Mouse (Mus musculus) intestine, embryonic 16.5 days (tissue): ENCODE measurements around the gene Tead4. TPM values are rescaled to one million over a fixed set of nuclear protein-coding genes. Genes with fewer than 3 reads are reported as not detected.

Experiments
- ATAC-seq: fragments of 200-750 bp; cut with Nextera tagmentation; 2 replicates; pipeline ENCODE4 v1.8.0; 2017; ENCODE audit warnings: moderate TSS enrichment, moderate library complexity
- H3K27ac ChIP-seq: fragments of 300-500 bp; sonication (generic); 2 replicates; pipeline ENCODE4 v1.5.1; 2014; ENCODE audit warnings: mild to moderate bottlenecking, low read length
- H3K27me3 ChIP-seq: fragments of 300-500 bp; sonication (generic); replicated peaks from 2 replicates; pipeline ENCODE4 v1.6.1; 2014; ENCODE audit warnings: low read length, control low read depth, mixed read lengths; ENCODE audit not compliant: control insufficient read depth, insufficient read depth
- H3K36me3 ChIP-seq: fragments of 300-500 bp; sonication (generic); 2 replicates; pipeline ENCODE4 v1.6.1; 2014; ENCODE audit warnings: low read length, control low read depth; ENCODE audit not compliant: control insufficient read depth, insufficient read depth
- H3K4me1 ChIP-seq: fragments of 300-500 bp; sonication (generic); 2 replicates; pipeline ENCODE4 v1.6.1; 2014; ENCODE audit warnings: low read length, control low read depth, mixed read lengths; ENCODE audit not compliant: control insufficient read depth, insufficient read depth
- H3K4me2 ChIP-seq: fragments of 300-500 bp; sonication (generic); 2 replicates; pipeline ENCODE4 v1.6.1; 2014; ENCODE audit warnings: low read depth, low read length, control low read depth
- H3K4me3 ChIP-seq: fragments of 300-500 bp; sonication (generic); 2 replicates; pipeline ENCODE4 v1.5.1; 2014; ENCODE audit warnings: mild to moderate bottlenecking, low read length
- H3K9ac ChIP-seq: fragments of 300-500 bp; sonication (generic); 2 replicates; pipeline ENCODE4 v1.6.1; 2014; ENCODE audit warnings: low read depth, low read length
- H3K9me3 ChIP-seq: fragments of 300-500 bp; sonication (generic); 2 replicates; pipeline ENCODE4 v1.6.1; 2016; ENCODE audit warnings: low read length, control low read depth; ENCODE audit not compliant: control insufficient read depth
- WGBS: fragments of 180-500 bp; shearing (Covaris S2); extraction: QIAGEN DNeasy Blood & Tissue Kit; methylation state at CpG from one replicate; pipeline ENCODE4 v1.1.7; 2014; 5-methylcytosine and 5-hydroxymethylcytosine counted together
- polyA plus RNA-seq: library from polyadenylated mRNA; unstranded; fragments of >200 nt; fragmentation: Nextera tagmentation; extraction: Ambion mirVana; gene quantifications from 2 replicates; pipeline ENCODE4 v1.2.1, GENCODE M21; 2015

The Tead4 gene
- polyA plus RNA-seq, 1 experiment from 2014 or later = 2.3 TPM

- Histone ChIP-seq H3K4me1 (no peaks in the 10 kb centered on the region), H3K36me3 (no peaks in the 10 kb centered on the region), H3K27ac (no peak overlapping the region), H3K4me2 (no peak overlapping the region), H3K4me3 (no peak overlapping the region), H3K27me3 (no peaks in the 10 kb centered on the region), H3K9ac (no peak overlapping the region), H3K9me3 (no peaks in the 10 kb centered on the region)
- 89% methylated on average over 3 of the region's 3 CpGs for WGBS
- no peak for ATAC-seq
These were observed 41.4 kb downstream of the Tead4 start for GRCm38 (mm10) chr6:128259252-128259651.

GRCm38 (mm10) chr6:128255941-128256340 lies 44.7 kb downstream of the Tead4 start:
- H3K9me3 ChIP-seq = no peaks in the 10 kb centered on the region
- H3K4me2 ChIP-seq = no peak overlapping the region
- no peaks in the 10 kb centered on the region for H3K4me1 ChIP-seq
- H3K9ac ChIP-seq = no peak overlapping the region
- no peak overlapping the region for H3K27ac ChIP-seq
- ATAC-seq = peak; percentile 19
- no peaks in the 10 kb centered on the region for H3K27me3 ChIP-seq
- no peak overlapping the region for H3K4me3 ChIP-seq
- WGBS = 54% methylated on average over 2 of the region's 2 CpGs
- no peaks in the 10 kb centered on the region for H3K36me3 ChIP-seq

GRCm38 (mm10) chr6:128255292-128255691 lies 45.3 kb downstream of the Tead4 start:
- Histone ChIP-seq H3K4me1 (no peaks in the 10 kb centered on the region), H3K9me3 (no peaks in the 10 kb centered on the region), H3K27me3 (no peaks in the 10 kb centered on the region), H3K27ac (no peak overlapping the region), H3K36me3 (no peaks in the 10 kb centered on the region), H3K4me3 (no peak overlapping the region), H3K4me2 (no peak overlapping the region), H3K9ac (no peak overlapping the region)
- peak; percentile 77 for ATAC-seq
- WGBS = 68% methylated on average over 4 of the region's 4 CpGs

DNA sequence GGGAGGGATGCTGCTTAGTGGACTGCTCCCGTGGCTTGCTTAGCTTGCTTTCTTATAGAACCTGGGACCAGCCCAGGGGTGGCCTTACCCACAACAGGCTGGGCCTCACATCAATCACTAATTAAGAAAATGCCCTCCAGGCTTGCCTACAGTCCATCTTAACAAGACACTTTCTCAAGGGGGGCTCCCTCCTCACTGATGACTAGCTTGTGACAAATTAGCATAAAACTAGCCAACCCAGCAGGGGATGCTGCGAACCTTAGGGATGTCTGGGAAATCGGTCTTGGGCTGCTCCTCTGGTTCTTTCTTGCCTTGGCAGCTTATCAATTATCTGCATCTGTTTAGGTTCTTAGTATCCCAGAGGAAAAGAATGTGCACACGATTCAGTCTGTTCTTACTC lies 46.1 kb downstream of the Tead4 start:
- WGBS = 68% methylated on average over 4 of the region's 4 CpGs
- Histone ChIP-seq H3K27ac (no peak overlapping the region), H3K4me2 (no peak overlapping the region), H3K4me3 (no peak overlapping the region), H3K9me3 (no peaks in the 10 kb centered on the region), H3K4me1 (no peaks in the 10 kb centered on the region), H3K27me3 (no peaks in the 10 kb centered on the region), H3K36me3 (no peaks in the 10 kb centered on the region), H3K9ac (no peak overlapping the region)
- no peak for ATAC-seq

- Histone ChIP-seq H3K27me3 (no peaks in the 10 kb centered on the region), H3K9ac (no peak overlapping the region), H3K36me3 (no peaks in the 10 kb centered on the region), H3K9me3 (no peaks in the 10 kb centered on the region), H3K4me1 (no peaks in the 10 kb centered on the region), H3K4me3 (no peak overlapping the region), H3K4me2 (no peak overlapping the region), H3K27ac (no peak overlapping the region)
- no peak for ATAC-seq
- WGBS = 76% methylated on average over 2 of the region's 2 CpGs
These were observed 47.5 kb downstream of the Tead4 start for GRCm38 (mm10) chr6:128253111-128253510.

GRCm38 (mm10) chr6:128250596-128250995 lies 50.0 kb downstream of the Tead4 start:
- Histone ChIP-seq H3K27ac (no peak overlapping the region), H3K4me2 (no peak overlapping the region), H3K4me3 (no peak overlapping the region), H3K27me3 (no peaks in the 10 kb centered on the region), H3K9me3 (no peaks in the 10 kb centered on the region), H3K4me1 (no peaks in the 10 kb centered on the region), H3K36me3 (no peaks in the 10 kb centered on the region), H3K9ac (no peak overlapping the region)
- ATAC-seq = no peak
- WGBS = 74% methylated on average over 5 of the region's 5 CpGs

DNA sequence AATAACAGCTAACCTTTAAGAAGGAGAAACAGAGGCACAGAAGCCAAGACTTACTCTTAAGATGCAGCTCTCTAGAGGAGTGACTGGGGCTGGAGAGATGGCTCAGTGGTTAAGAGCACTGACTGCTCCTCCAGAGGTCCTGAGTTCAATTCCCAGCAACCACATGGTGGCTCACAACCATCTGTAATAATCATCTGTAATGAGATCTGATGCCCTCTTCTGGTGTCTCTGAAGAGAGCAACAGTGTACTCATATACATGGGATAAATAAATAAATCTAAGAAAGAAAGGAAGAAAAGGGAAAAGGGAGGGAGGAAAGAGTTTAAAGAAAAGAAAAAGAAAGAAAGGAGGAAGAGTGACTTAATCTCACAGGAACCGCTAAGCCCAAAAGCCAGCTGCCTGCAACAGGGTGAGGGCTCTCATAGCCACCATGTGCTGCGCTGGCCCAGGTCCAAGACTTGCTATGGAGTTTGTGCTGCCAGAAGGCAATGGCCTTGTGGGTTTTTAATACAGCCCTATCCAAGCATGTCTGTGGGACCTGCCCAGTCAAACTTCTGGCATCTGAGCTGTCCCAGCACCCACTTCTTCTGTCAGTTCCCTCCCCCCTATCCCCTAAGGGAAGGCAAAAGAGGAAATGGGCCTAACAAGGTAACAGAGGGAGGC lies 63.4 kb downstream of the Tead4 start:
- Histone ChIP-seq H3K36me3 (no peaks in the 10 kb centered on the region), H3K4me2 (no peak overlapping the region), H3K9me3 (no peaks in the 10 kb centered on the region), H3K27ac (no peak overlapping the region), H3K9ac (no peak overlapping the region), H3K4me3 (no peak overlapping the region), H3K27me3 (no peaks in the 10 kb centered on the region), H3K4me1 (no peaks in the 10 kb centered on the region)
- peak; percentile 40; the same call in 1 of the 2 replicates for ATAC-seq
- 67% methylated on average over 2 of the region's 2 CpGs for WGBS

DNA sequence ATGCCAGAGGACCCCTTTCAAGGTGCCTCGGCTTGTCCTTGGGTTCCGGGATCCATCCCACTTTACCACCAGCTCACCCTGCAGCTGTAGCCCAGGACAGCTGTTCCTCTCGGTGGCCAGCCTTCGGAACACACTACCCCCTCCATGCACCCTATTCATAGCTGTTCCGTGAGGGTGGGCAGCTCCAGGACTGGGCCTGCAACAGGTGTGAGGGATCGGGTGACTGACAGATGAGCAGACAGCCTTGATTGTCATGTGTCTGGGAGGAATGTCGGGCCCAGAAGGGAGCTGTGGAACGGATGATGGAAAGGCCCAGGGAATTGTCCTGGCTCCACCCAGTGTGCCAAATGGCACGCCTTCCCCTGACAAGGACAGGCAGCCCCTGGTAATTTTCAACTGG lies 64.0 kb downstream of the Tead4 start:
- no peaks in the 10 kb centered on the region for H3K9me3 ChIP-seq
- no peaks in the 10 kb centered on the region for H3K36me3 ChIP-seq
- WGBS = 78% methylated on average over 9 of the region's 9 CpGs
- no peak overlapping the region for H3K4me2 ChIP-seq
- ATAC-seq = no peak
- no peak overlapping the region for H3K4me3 ChIP-seq
- H3K9ac ChIP-seq = no peak overlapping the region
- no peak overlapping the region for H3K27ac ChIP-seq
- H3K4me1 ChIP-seq = no peaks in the 10 kb centered on the region
- H3K27me3 ChIP-seq = no peaks in the 10 kb centered on the region

GRCm38 (mm10) chr6:128234206-128234605 lies 66.4 kb downstream of the Tead4 start:
- Histone ChIP-seq H3K36me3 (no peaks in the 10 kb centered on the region), H3K4me1 (no peaks in the 10 kb centered on the region), H3K4me2 (no peak overlapping the region), H3K27ac (no peak overlapping the region), H3K9ac (no peak overlapping the region), H3K9me3 (no peaks in the 10 kb centered on the region), H3K27me3 (no peaks in the 10 kb centered on the region), H3K4me3 (no peak overlapping the region)
- ATAC-seq = peak; percentile 59
- 29% methylated on average over 5 of the region's 5 CpGs for WGBS

GRCm38 (mm10) chr6:128232216-128232615 lies 68.4 kb downstream of the Tead4 start:
- Histone ChIP-seq H3K27ac (no peak overlapping the region), H3K9me3 (no peaks in the 10 kb centered on the region), H3K36me3 (no peaks in the 10 kb centered on the region), H3K4me2 (no peak overlapping the region), H3K4me3 (no peak overlapping the region), H3K4me1 (no peaks in the 10 kb centered on the region), H3K9ac (no peak overlapping the region), H3K27me3 (no peaks in the 10 kb centered on the region)
- 80% methylated on average over 7 of the region's 7 CpGs for WGBS
- no peak for ATAC-seq
